Mouse (Mus musculus) heart, adult 11 months (tissue): ENCODE data around the gene Gpr108.

Experiments
- DNase-seq: peaks from one replicate; pipeline ENCODE4 v3.0.0; 2022

The Gpr108 gene

GRCm38 (mm10) chr17:57243650-57244370 lies 4.4 kb downstream of the Gpr108 start:
- peak; percentile 87 for DNase-seq

GRCm38 (mm10) chr17:57237181-57237580 lies 11.1 kb downstream of the Gpr108 start:
- peak; percentile 91 for DNase-seq

GRCm38 (mm10) chr17:57235803-57236202 lies 12.4 kb downstream of the Gpr108 start:
- DNase-seq, result peak; percentile 91

- peak; percentile 71 for DNase-seq
Observed at GRCm38 (mm10) chr17:57234254-57234928, 13.9 kb downstream of the Gpr108 start.

- peak; percentile 88 for DNase-seq
Observed at GRCm38 (mm10) chr17:57233038-57233437, 15.2 kb downstream of the Gpr108 start.

DNA sequence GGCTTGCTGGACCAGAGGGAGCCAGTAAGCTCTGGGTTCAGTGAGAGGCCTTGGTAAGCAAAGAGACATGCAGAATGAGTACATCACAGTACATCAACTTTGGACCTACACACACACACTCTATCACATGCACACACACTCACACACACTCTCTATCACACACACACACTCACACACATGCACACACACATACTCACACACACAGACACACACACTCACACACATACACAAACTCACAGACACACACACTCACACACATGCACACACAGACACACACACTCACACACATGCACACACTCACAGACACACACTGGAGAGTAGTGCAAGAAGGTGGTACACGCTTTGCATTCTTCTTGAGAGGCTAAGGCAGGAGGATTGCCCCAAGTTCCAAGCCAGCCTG lies 16.0 kb downstream of the Gpr108 start:
- DNase-seq, result peak; percentile 73

- DNase-seq, result peak; percentile 95
Observed at GRCm38 (mm10) chr17:57231321-57231771, 16.9 kb downstream of the Gpr108 start.

DNA sequence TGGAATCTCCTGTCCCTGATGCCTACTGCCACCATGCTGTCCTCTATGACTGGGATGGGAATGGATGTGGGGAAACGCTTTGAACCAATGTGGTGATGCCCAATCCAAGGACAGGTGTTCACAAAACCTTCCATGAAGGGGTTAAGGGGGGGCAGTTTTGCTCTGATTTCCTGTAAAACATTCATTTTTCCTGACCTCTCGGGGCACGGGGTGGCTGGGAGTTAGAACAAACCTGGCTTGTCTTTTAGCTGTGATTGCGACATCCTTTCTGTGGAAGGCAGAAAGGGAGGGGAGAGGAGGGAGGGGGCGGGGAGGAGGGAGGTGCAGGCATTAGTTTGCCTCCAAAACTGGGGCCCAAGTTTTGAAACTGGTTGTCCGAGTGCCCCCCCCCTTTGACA lies 17.5 kb downstream of the Gpr108 start:
- DNase-seq, result peak; percentile 94

DNA sequence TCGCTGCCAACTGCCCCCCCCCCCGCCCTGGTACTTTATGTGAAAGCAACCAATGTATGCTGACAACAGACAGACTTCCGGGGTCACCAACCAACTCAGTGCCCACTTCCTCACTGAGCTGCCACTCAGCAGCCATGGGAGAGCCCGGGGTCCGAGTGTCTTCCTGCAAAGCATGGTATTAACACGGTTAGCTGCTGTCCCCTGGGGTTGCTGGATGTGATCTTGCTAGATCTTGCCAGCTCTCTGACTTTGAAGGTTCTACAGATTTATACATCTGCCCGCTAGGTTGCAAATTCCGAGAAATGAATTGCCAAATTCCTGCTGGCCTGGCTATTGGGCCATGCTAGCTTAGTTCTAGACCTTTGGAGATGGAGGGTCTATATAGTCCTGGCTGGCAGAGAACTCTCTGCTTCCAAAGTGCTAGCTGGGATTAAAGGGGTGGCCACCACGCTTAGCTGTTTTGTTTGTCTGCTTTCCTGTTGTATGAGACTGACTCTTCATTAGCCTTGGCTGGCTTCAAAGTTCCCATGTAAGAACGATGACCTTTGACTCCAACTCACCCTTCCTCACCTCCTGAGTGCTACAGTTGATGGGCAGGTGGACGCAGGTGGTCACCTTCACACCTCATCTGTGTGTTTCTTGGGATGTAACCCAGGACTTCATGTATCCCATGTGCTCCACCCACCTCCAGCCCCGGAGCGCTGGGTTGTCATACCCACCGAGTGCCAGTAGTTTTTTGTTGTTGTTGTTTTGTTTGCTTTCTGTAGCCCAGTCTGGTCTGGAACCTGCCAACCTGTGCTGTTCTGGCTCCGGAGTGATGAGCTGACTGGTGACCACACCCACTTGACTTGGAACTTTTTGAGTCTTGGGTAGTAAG lies 18.2 kb downstream of the Gpr108 start:
- peak; percentile 93 for DNase-seq

- DNase-seq, result no peak
Observed at GRCm38 (mm10) chr17:57228873-57229272, 19.4 kb downstream of the Gpr108 start.

- DNase-seq, result peak; percentile 96
Observed at GRCm38 (mm10) chr17:57228014-57228413, 20.2 kb downstream of the Gpr108 start, which contains the start of gene C3. Gene C3 (minus strand): TSS chr17:57228136.

GRCm38 (mm10) chr17:57227468-57227867 lies 20.8 kb downstream of the Gpr108 start:
- DNase-seq, result no peak

GRCm38 (mm10) chr17:57223313-57223712 lies 24.9 kb downstream of the Gpr108 start:
- peak; percentile 83 for DNase-seq

GRCm38 (mm10) chr17:57221911-57222310 lies 26.3 kb downstream of the Gpr108 start:
- peak; percentile 84 for DNase-seq

DNA sequence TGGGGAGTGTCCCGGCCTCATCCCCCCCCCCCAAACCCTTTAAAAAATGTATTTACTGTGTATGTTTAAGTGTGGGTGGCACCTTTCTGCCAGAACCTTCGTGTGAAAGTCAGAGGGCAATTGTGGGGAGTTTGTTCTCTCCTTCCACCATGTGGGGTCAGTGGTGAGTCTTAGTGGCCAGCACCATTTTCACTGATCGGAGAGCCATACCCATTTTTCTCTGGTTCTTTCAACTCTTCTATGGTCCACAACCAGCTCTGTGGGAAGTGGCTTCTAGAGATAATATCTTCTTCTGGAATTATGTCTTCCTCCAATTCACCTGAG lies 28.4 kb downstream of the Gpr108 start:
- DNase-seq, result peak; percentile 92

- peak; percentile 95 for DNase-seq
Observed at GRCm38 (mm10) chr17:57219167-57219883, 28.9 kb downstream of the Gpr108 start.

GRCm38 (mm10) chr17:57218335-57218900 lies 29.8 kb downstream of the Gpr108 start:
- DNase-seq, result peak; percentile 89

DNA sequence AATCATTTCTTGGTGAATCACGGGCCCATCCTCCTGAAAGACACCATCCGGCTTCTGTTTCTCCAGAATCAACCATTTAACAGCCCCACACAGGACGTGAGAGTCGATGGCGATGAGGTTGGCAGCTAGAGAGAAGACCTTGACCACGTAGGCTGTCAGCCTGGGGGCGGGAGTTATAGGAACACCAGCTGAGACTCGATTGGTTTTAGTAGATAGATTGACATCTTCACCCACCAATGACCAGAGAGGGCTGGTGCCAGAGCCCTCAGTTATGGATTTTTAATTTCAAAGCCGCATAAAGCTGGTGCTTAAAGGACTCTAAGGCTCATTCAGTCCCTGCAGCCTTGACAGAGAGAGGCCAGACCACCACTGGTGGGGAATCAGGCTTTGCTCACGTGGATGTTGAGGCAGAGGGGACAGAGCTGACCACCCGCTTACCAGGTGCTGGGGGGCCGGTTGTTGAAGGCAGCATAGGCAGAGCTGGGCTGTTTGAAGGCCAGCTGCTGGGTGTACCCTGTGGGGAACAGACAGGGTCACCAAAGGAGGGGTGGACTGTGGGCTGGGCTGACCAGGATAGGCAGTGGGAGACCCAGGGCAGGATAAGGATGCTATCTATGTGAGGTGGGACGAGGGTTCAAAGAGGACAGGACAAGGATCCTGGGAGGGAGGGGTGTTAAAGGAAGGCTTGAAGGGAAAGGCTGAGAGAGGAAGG lies 33.4 kb downstream of the Gpr108 start:
- DNase-seq, result peak; percentile 89

DNA sequence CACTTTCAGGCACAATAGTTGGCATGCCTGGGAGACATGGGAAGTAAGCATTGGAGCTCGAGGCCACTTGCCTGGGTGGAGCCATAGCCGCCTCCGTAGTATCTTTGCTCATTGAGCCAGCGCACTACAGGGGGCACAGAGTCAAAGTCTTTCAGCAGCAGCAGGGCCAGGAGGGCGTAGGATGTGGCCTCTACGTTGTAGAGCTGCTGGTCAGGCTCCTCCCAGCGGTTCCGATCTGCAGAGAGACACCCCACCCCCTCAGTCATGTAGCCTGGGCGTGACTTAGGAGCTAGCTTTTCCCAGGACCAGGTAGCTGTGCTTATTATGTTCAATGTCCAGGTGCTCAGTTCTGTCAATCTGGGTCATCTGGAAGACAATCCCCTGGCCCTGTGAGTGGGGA lies 36.7 kb downstream of the Gpr108 start:
- DNase-seq, result peak; percentile 84

- DNase-seq, result no peak
Observed at GRCm38 (mm10) chr17:57209330-57209729, 38.9 kb downstream of the Gpr108 start.

- DNase-seq, result peak; percentile 80
Observed at GRCm38 (mm10) chr17:57207938-57208337, 40.3 kb downstream of the Gpr108 start.
